Mouse (Mus musculus): ENCODE results near the gene Tspan10. TPM values are rescaled to one million over a fixed set of nuclear protein-coding genes. Genes with fewer than 3 reads are reported as not detected.
A peak's percentile ranks its signal among the peaks of the same experiment; 100 is the strongest.

The Tspan10 gene
- total RNA-seq, 2 experiments from 2014 or later = 0.32 to 6.8 TPM

- DNase-seq (ENCODE audit: extremely low spot score in 1 of 2, low spot score in 1 of 2) = no peak
Observed at GRCm38 (mm10) chr11:120453306-120453705, 10.9 kb downstream of the Tspan10 start, which contains the start of gene Pde6g. TSS of gene Pde6g (minus strand) at chr11:120453500.

DNA sequence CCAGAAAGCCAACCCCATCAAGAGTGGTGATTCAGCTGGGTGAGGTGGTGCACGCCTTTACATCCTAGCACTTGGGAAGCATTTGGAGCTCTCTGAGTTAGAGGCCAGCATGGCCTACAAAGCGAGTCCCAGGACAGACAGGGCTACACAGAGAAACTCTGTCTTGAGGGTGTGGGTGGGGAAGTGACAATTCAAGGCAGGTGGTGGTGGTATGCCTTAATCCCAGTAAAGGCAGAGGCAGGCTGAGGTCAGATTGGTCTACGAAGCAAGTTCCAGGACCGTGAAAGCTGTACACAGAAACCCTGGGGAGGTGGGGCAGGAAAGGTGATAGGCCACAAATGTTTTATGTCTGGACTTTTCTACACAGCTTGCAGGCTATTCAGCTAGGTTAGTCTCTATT is 12.5 kb downstream of the Tspan10 start:
- DNase-seq (ENCODE audit: extremely low spot score in 1 of 2, low spot score in 1 of 2) = no peak

DNA sequence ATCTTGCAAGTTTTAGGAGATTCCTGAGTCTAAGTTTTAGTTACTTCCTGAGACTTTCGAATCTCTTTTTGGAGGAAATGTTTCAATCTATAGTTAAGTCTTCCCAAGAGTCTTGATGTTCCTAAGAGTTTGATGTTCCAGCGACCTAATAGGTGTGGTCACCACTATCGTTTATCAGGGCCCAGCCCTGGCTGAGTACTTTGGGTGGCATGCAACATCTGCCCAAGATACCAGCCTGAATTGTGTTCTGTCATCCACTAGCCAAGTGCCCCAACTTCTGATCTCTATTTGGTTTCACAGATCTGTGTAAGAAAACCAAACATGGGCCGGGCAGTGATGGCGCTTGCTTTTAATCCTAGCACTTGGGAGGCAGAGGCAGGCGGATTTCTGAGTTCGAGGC is 13.0 kb downstream of the Tspan10 start:
- DNase-seq (ENCODE audit: extremely low spot score in 1 of 2, low spot score in 1 of 2) = no peak

DNA sequence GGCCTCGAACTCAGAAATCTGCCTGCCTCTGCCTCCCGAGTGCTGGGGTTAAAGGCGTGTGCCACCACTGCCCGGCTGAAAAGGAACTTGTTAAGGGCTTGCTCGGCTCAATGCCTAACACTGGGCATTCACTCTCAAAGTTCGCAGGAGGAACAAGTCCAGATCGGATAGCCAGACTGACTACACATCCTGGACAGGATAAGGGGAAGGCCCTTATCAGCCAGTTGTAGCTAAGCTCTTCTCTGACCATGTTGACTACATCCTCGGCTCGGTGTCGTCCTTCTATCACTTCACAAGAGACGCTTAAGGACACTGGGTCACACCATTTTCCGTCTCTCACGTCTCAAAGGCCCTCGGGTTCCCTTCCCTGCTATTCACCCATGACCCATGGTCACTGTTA is 14.9 kb downstream of the Tspan10 start:
- no peak for DNase-seq (ENCODE audit: extremely low spot score in 1 of 2, low spot score in 1 of 2)

- DNase-seq (ENCODE audit: extremely low spot score in 1 of 2, low spot score in 1 of 2) = peak; percentile 68 to 72
Observed at GRCm38 (mm10) chr11:120457772-120458751, 15.6 kb downstream of the Tspan10 start, which contains the start of the genes Oxld1 and Ccdc137. TSS of gene Oxld1 (minus strand) at chr11:120458068. TSS of gene Ccdc137 (plus strand) at chr11:120458115.

GRCm38 (mm10) chr11:120458847-120459597 is 16.6 kb downstream of the Tspan10 start:
- DNase-seq (ENCODE audit: extremely low spot score in 1 of 2, low spot score in 1 of 2) = no peak

DNA sequence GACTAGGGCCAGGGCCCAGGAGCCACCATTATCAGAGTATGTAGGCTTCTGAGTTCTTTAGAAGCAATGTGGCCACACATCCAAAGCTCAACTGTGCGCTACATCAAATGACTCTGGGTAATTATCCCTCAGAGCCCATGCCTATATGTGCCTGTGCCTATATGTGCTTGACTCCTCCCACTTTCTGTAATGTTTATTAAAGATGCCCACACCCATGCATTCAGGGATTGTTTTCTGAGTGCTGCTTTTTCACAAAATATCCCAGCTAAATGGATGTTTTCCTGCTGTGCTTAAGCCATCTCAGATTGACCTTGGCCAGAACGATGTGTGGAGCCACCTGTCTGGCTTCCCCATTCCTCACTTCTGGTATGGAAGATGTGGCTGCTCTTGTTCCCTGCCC is 21.1 kb downstream of the Tspan10 start:
- DNase-seq (ENCODE audit: extremely low spot score in 1 of 2, low spot score in 1 of 2) = no peak

GRCm38 (mm10) chr11:120464365-120464764 is 21.9 kb downstream of the Tspan10 start:
- no peak for DNase-seq (ENCODE audit: extremely low spot score in 1 of 2, low spot score in 1 of 2)

DNA sequence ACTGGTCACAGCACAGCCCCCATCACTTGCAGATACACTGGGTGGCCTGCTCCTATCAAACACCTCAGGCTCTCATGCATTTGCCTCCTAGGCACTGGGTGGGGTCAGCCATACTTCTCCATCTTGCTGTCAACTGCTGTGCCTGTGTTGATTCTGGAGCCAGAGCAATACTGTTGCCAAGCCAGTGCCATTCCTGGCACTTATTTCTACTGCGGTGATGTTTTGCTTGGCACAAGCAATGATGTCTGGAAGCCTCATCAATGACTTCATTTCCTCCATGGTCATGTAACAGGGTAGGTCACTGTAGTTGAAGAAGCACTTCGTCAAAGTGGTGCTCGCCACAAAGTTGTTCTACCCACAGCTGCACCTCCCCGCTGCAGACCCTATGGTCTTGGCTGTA is 23.1 kb downstream of the Tspan10 start:
- no peak for DNase-seq (ENCODE audit: extremely low spot score in 1 of 2, low spot score in 1 of 2)

DNA sequence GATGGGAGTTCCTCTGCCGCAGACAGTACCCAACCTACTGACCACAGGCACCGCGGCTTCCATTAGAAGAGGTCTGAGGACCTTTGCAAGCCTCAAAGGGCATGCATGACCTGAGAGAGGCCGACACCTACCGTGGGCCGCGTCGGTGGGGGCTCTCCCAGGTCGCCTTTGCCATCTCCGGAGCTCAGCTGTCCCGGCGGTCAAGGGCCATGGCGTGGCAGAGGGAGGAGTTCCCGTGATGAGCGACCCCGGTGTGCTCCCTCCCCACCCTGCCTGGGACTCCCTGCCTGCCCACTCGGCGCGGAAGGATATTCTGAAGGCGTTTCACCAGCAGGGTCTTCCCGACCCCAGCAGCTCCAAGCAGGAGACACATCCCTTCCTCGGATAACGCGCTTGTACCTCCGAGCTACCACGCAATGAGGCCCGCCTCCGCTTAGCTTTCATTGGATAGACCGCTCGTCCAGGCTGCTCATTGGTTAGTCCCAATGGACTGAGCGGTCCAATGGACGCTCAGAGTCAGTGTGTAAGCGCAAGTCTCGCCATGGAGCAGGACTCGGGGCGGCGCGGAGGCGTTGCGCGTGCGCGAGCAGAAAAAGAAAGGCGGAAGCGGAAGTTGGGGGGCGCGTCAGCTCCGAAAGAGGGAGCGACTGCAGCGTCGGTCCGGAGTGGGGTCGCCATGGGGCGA is 24.7 kb downstream of the Tspan10 start, which contains the start of gene Arl16:
Gene Arl16 (minus strand): TSS at position 557 of the 685 bp plus-strand sequence.
- peak; percentile 81 to 86 for DNase-seq (ENCODE audit: extremely low spot score in 1 of 2, low spot score in 1 of 2)

DNA sequence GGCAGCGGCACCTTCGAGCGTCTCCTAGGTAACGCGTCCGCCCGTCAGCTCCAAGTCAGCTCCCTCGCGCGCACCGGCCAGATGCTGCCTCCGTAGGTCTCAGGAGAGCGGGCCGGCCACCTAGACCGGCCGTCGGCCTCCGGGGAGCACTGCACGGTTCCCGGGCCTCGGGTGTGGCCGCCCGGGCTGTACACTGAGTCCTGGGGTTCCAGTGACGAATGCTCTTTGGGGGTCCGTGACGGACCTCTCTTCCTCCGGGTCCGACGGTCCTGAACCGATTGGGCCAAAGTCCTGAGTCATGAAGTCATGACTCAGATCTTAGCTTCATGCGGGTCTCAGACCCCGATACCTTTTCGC is 25.3 kb downstream of the Tspan10 start:
- no peak for DNase-seq (ENCODE audit: extremely low spot score in 1 of 2, low spot score in 1 of 2)

- no peak for DNase-seq (ENCODE audit: extremely low spot score in 1 of 2, low spot score in 1 of 2)
Observed at GRCm38 (mm10) chr11:120472052-120472451, 29.6 kb downstream of the Tspan10 start.

DNA sequence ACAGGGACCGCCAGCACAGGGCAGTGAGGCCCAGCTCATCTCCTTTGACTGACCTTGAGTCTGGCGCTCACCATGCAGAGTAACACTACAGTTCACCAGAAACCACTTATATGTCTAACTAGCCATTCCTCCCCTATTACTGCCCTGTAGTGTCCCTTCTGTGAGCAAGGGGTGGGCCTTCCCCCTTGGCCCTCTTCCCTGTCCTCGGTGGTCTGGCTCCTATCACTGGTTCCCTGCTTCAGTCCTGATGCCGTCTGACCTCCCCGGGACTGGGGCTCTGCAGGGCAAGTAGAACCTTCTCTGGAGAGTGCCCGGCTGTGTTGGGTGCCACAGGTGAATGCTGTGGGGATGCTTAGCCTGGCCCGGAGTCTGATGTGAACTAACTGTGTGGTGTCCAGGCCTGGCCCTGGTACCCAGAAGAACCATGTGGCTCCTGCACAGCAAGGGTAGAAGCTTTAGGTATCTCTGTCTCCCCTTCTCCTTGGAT is 41.0 kb downstream of the Tspan10 start:
- no peak for DNase-seq (ENCODE audit: extremely low spot score in 1 of 2, low spot score in 1 of 2)

DNA sequence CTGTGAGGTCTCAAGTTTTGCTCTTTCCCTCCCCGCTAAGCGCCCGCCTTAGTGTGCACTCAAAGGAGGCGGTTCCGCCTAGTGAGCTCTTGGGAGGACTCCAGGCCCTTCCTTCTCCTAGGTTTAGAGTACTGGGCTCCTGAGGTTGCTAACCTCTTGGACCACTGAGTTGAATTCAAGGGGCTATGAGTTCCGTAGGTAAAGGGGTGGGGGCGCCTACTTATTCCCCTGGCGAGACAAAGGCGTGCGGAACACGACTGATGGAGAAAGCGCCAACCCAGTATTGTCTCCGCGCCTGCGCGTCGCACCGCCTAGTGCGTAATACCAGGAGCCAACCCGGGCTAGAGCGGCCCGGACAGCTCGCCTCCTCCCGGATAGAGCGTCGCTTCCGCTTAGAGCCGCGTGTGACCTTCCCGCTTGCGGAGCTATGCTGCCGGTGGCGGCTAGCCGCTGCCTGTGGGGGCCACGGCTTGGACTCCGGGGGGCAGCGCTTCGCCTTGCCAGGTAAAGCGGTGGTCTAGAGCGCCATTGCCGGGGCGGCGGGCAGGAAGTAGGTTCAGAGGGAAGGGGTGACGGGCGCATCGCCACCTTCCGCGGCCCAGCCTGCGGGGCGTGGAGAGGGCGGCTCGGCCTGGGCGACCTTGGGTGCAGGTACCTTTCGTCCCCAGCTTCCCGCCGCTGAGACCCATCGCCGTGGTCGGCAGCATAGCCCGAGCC is 42.0 kb downstream of the Tspan10 start, which contains the start of gene Mrpl12:
Gene Mrpl12 (plus strand): TSS at position 349 of the 717 bp plus-strand sequence.
- DNase-seq (ENCODE audit: extremely low spot score in 1 of 2, low spot score in 1 of 2) = peak; percentile 81 to 83

- no peak for DNase-seq (ENCODE audit: extremely low spot score in 1 of 2, low spot score in 1 of 2)
Observed at GRCm38 (mm10) chr11:120485251-120485650, 42.8 kb downstream of the Tspan10 start.

GRCm38 (mm10) chr11:120488516-120488915 is 46.1 kb downstream of the Tspan10 start:
- DNase-seq (ENCODE audit: extremely low spot score in 1 of 2, low spot score in 1 of 2) = no peak

DNA sequence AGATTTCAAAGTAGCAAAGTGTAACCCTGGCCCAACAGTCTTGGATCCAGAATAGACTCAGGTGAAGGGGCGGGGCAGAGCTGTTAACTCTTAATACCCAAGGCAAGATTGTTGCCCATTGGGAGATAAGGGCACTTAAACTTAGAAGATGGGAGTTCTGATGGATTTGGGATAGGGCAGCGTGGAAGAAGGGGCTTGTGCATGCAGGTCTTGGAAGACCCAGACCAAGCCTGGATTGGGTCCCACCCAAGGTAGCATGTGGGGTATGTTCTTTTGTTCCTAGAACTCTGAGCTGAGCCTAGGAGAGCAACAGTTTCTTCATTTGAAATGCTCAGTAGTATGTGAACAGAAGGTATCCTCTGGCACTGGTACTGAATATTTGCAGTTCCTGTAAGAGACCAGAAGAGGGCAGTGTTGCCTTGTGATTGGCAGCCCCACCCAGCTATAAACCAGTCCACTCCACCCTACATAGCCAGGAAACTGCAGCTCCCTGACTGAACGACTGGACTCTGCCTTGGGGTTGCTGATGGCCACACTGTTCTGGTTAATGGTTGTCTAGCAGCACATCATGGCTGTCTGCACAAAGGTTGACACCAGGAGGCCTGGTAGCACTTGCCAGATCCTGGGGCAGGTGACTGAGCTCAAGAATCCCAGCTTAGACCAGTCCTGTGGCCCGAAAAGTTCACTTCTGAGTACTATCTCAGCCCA is 46.8 kb downstream of the Tspan10 start:
- peak in 1 of 2 experiments; percentile 39 for DNase-seq (ENCODE audit: extremely low spot score in 1 of 2, low spot score in 1 of 2)

GRCm38 (mm10) chr11:120490291-120491046 is 48.0 kb downstream of the Tspan10 start:
- DNase-seq (ENCODE audit: extremely low spot score in 1 of 2, low spot score in 1 of 2) = no peak
